Mouse (Mus musculus): Measurements from ENCODE around the gene Amz1.

Amz1 gene

GRCm38 (mm10) chr5:140723822-140724221, at the start of gene Amz1:
TSS of gene Amz1 (plus strand) at chr5:140724127.
- no peak for DNase-seq (ENCODE audit: inconsistent age in 2 of 2, low spot score in 1 of 2)

- DNase-seq (ENCODE audit: inconsistent age in 2 of 2, low spot score in 1 of 2), result peak in 1 of 2 experiments; percentile 53
Measured at GRCm38 (mm10) chr5:140675079-140675478, 48.8 kb upstream of the Amz1 start.

GRCm38 (mm10) chr5:140675640-140676039, 48.3 kb upstream of the Amz1 start:
- no peak for DNase-seq (ENCODE audit: inconsistent age in 2 of 2, low spot score in 1 of 2)

DNA sequence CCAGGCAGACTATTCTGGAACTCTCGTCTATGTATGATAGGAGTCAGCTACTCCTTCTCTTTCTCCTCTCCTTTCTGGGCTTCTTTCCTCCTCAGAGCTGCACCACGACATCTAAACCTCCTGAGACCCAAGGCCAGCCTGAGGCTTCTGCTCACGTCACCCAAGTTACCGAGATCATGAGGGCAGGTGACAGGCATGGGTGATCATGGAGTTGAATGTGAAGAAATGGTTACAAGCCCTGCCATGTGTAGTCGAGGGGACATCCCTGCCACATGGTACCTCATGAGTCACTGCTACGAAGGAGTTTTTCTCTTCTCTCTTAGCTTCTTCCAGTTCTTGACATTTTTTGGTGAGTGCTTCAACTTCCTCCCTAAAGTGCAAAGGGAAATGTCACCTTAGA, 46.8 kb upstream of the Amz1 start:
- no peak for DNase-seq (ENCODE audit: inconsistent age in 2 of 2, low spot score in 1 of 2)

GRCm38 (mm10) chr5:140680051-140680450, 43.9 kb upstream of the Amz1 start:
- no peak for DNase-seq (ENCODE audit: inconsistent age in 2 of 2, low spot score in 1 of 2)

- DNase-seq (ENCODE audit: inconsistent age in 2 of 2, low spot score in 1 of 2), result no peak
Measured at GRCm38 (mm10) chr5:140680950-140681349, 43.0 kb upstream of the Amz1 start.

- no peak for DNase-seq (ENCODE audit: inconsistent age in 2 of 2, low spot score in 1 of 2)
Measured at GRCm38 (mm10) chr5:140682113-140682512, 41.8 kb upstream of the Amz1 start.

GRCm38 (mm10) chr5:140684343-140685148, 39.4 kb upstream of the Amz1 start:
- peak in 1 of 2 experiments; percentile 75 for DNase-seq (ENCODE audit: inconsistent age in 2 of 2, low spot score in 1 of 2)

- no peak for DNase-seq (ENCODE audit: inconsistent age in 2 of 2, low spot score in 1 of 2)
Measured at GRCm38 (mm10) chr5:140688434-140688833, 35.5 kb upstream of the Amz1 start.

GRCm38 (mm10) chr5:140695987-140696386, 27.9 kb upstream of the Amz1 start:
- no peak for DNase-seq (ENCODE audit: inconsistent age in 2 of 2, low spot score in 1 of 2)

- peak in 1 of 2 experiments; percentile 39 for DNase-seq (ENCODE audit: inconsistent age in 2 of 2, low spot score in 1 of 2)
Measured at GRCm38 (mm10) chr5:140699776-140700175, 24.2 kb upstream of the Amz1 start.

- DNase-seq (ENCODE audit: inconsistent age in 2 of 2, low spot score in 1 of 2), result no peak
Measured at GRCm38 (mm10) chr5:140701661-140702060, 22.3 kb upstream of the Amz1 start.

GRCm38 (mm10) chr5:140702103-140702513, 21.8 kb upstream of the Amz1 start, which contains the start of gene Iqce:
TSS of gene Iqce (minus strand) at chr5:140702378.
- DNase-seq (ENCODE audit: inconsistent age in 2 of 2, low spot score in 1 of 2), result peak; percentile 96 to 98

GRCm38 (mm10) chr5:140702618-140703175, 21.2 kb upstream of the Amz1 start:
- DNase-seq (ENCODE audit: inconsistent age in 2 of 2, low spot score in 1 of 2), result peak in 1 of 2 experiments; percentile 27

- DNase-seq (ENCODE audit: inconsistent age in 2 of 2, low spot score in 1 of 2), result peak in 1 of 2 experiments; percentile 41
Measured at GRCm38 (mm10) chr5:140703480-140704377, 20.2 kb upstream of the Amz1 start.

GRCm38 (mm10) chr5:140704378-140705251, 19.3 kb upstream of the Amz1 start, which contains the start of gene Brat1:
TSS of gene Brat1 (plus strand) at chr5:140705011.
- peak; percentile 100 for DNase-seq (ENCODE audit: inconsistent age in 2 of 2, low spot score in 1 of 2)

DNA sequence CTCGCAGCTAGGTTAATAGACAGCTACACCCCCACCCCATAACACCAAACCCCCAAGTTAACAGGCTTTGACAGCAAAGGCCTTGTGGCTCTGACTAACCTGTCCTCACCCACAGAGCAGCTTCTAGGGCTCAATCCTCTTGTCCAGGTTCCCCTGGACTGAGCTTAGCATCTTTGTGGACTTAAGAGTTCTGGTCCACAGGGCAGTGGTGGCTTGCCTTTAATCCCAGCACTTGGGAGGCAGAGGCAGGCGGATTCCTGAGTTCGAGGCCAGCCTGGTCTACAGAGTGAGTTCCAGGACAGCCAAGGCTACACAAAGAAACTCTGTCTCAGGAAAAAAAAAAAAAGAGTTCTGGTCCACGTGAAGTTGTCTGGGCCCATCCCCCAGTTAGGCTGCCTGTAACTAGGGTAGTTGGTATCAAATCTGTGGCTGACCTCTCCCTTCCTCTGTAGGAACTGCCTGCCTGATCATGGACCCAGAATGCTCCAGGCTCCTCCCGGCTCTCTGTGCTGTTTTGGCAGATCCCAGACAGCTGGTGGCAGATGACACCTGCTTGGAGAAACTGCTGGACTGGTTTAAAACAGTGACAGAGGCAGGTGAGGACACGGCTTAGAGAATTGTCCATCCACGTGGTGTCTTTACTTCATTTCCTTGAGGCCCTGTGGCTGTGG, 18.3 kb upstream of the Amz1 start:
- DNase-seq (ENCODE audit: inconsistent age in 2 of 2, low spot score in 1 of 2), result peak; percentile 38 to 65

DNA sequence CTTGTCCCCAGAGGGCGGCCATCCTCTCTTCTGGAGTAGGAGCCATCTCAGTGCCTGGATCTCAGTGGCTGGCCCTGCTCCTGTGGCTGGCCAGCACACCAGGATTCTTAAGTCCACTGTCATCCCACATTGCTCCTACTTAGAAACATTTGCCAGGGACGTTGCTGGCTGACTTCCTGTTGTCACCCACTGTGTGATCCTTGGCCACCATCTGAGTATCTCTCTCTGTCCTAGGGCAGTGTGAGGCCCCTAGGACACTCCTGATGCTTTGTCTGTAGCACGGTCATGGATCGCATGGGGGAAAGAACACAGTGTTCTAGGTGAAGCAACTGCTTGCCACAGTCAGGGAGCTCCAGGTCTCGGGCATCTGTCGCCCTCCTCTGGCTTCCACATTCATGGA, 13.6 kb upstream of the Amz1 start:
- no peak for DNase-seq (ENCODE audit: inconsistent age in 2 of 2, low spot score in 1 of 2)

DNA sequence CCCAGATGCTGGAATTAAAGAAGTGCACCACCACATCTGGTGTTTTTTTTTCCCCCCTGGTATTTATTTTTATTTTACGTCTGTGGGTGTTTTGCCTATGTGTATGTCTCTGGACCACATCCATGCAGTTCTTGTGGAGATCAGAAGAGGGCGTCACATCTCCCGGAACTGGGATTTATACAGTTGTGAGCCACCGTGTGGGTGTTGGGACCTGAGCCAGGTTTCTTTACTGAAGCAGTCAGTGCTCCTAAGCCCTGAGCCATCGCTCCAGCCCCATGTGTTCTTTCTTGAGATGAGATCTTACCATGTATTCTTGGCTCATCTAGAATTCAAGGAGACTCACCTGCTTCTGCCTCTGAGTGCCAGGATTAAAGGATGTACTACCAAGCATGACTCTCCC, 12.9 kb upstream of the Amz1 start:
- no peak for DNase-seq (ENCODE audit: inconsistent age in 2 of 2, low spot score in 1 of 2)

GRCm38 (mm10) chr5:140720773-140721172, 3.2 kb upstream of the Amz1 start:
- DNase-seq (ENCODE audit: inconsistent age in 2 of 2, low spot score in 1 of 2), result no peak
